Mouse (Mus musculus) ES-E14 (cell line): Measurements from ENCODE around the gene Stn1.

Source experiments
- CHD2 ChIP-seq: IDR thresholded peaks from 2 replicates; pipeline ENCODE4 v1.6.1; 2014; ENCODE audit warnings: mild to moderate bottlenecking, low read depth, low read length, inconsistent platforms
- HCFC1 ChIP-seq: IDR thresholded peaks from 2 replicates; pipeline ENCODE4 v1.6.1; 2012; ENCODE audit warnings: low read length, inconsistent platforms, borderline replicate concordance; ENCODE audit not compliant: insufficient read depth
- MAFK ChIP-seq: IDR thresholded peaks from 2 replicates; pipeline ENCODE4 v1.6.1; 2014; ENCODE audit warnings: mild to moderate bottlenecking, low read depth, low read length, inconsistent platforms; ENCODE audit not compliant: insufficient read depth
- ZC3H11A ChIP-seq: IDR thresholded peaks from 2 replicates; pipeline ENCODE4 v1.6.1; 2012; ENCODE audit warnings: low read depth, mild to moderate bottlenecking, inconsistent platforms, low read length, borderline replicate concordance
- ZNF384 ChIP-seq: IDR thresholded peaks from 2 replicates; pipeline ENCODE4 v1.6.1; 2012; ENCODE audit warnings: low read depth, low read length, inconsistent platforms

DNA sequence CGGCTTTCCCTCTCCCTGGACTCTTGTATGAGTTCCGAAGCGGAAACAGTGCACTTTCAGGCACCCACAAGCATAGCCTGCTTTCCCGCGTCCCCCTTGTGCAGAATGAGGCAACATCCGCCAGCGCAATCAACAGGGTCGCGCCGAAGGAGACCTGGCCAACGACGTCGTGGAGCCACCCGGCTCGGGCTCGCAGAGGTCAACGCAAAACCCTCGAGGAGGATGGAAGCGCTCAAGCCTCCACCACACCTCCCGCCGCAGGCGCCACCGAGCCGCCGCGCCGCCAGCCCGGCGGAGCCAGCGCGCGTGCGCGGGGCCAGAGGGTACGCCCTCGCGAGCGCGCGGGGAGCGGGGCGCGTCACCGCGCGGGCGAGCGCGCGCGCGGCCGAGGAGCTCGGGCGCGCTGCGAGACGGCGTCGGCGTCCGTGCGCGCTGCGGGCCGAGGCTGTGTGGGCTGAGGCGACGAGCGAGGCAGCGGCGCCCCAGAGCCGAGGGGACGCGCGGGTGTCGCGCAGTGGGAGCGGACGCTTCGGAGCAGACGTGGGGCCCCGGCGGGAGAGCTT is 42.0 kb upstream of the Stn1 start, which contains the start of gene Slk:
- TF ChIP-seq CHD2 (no peak), ZC3H11A (no peak), HCFC1 (peak; percentile 32; the same call in 1 of the 2 replicates), ZNF384 (no peak), MAFK (no peak)
